Mouse (Mus musculus) heart, embryonic 14.5 days (tissue): ENCODE data around the gene Eml1. TPM values are rescaled to one million over a fixed set of nuclear protein-coding genes. Genes with fewer than 3 reads are reported as not detected.

ENCODE experiments used
- ATAC-seq: fragments of 200-750 bp; cut with Nextera tagmentation; 2 replicates; pipeline ENCODE4 v1.8.0; 2017; ENCODE audit warnings: low read depth, moderate TSS enrichment; ENCODE audit not compliant: insufficient number of reproducible peaks, insufficient read depth, low FRiP score
- H3K27ac ChIP-seq, 2 experiments: fragments of 200-500 bp in 1 of 2; fragments of 300-500 bp in 1 of 2; sonication (generic) in 1 of 2; replicated peaks in 1 of 2; 2 replicates each; pipeline ENCODE4 v1.5.1; 2012 to 2014; ENCODE audit warnings: low read depth in 2 of 2, low read length in 2 of 2, control low read depth in 1 of 2, mild to moderate bottlenecking in 1 of 2, mixed read lengths in 1 of 2; ENCODE audit not compliant: control insufficient read depth in 1 of 2, insufficient read depth in 1 of 2
- H3K27me3 ChIP-seq: fragments of 300-500 bp; sonication (generic); 2 replicates; pipeline ENCODE4 v1.6.1; 2014; ENCODE audit warnings: mild to moderate bottlenecking, low read length, control low read depth; ENCODE audit not compliant: control insufficient read depth, insufficient read depth
- H3K36me3 ChIP-seq: fragments of 300-500 bp; sonication (generic); 2 replicates; pipeline ENCODE4 v1.6.1; 2014; ENCODE audit warnings: mild to moderate bottlenecking, control low read depth, low read length, mixed read lengths; ENCODE audit not compliant: control insufficient read depth, insufficient read depth
- H3K4me1 ChIP-seq, 2 experiments: fragments of 200-500 bp in 1 of 2; fragments of 300-500 bp in 1 of 2; sonication (generic) in 1 of 2; 2 replicates each; pipeline ENCODE4 v1.6.1; 2012 to 2014; ENCODE audit warnings: low read length in 2 of 2, control low read depth in 1 of 2, mixed read lengths in 1 of 2; ENCODE audit not compliant: control insufficient read depth in 2 of 2, insufficient read depth in 2 of 2
- H3K4me2 ChIP-seq: fragments of 300-500 bp; sonication (generic); 2 replicates; pipeline ENCODE4 v1.6.1; 2014; ENCODE audit warnings: mild to moderate bottlenecking, low read length
- H3K4me3 ChIP-seq, 2 experiments: fragments of 200-500 bp in 1 of 2; fragments of 300-500 bp in 1 of 2; sonication (generic) in 1 of 2; 2 replicates each; pipeline ENCODE4 v1.5.1; 2012 to 2014; ENCODE audit warnings: low read length in 2 of 2, mild to moderate bottlenecking in 2 of 2, control low read depth in 1 of 2, low read depth in 1 of 2, moderate library complexity in 1 of 2; ENCODE audit not compliant: control insufficient read depth in 1 of 2, insufficient read depth in 1 of 2
- H3K9ac ChIP-seq: fragments of 300-500 bp; sonication (generic); 2 replicates; pipeline ENCODE4 v1.6.1; 2014; ENCODE audit warnings: mild to moderate bottlenecking, low read length
- H3K9me3 ChIP-seq: fragments of 300-500 bp; sonication (generic); 2 replicates; pipeline ENCODE4 v1.6.1; 2016; ENCODE audit warnings: low read length, control low read depth; ENCODE audit not compliant: control insufficient read depth
- WGBS: fragments of 180-500 bp; shearing (Covaris S2); extraction: QIAGEN DNeasy Blood & Tissue Kit; methylation state at CpG from one replicate; pipeline ENCODE4 v1.1.7; 2014; 5-methylcytosine and 5-hydroxymethylcytosine counted together
- polyA plus RNA-seq: library from polyadenylated mRNA; unstranded; fragments of >200 nt; fragmentation: Nextera tagmentation; extraction: Ambion mirVana; gene quantifications from 2 replicates; pipeline ENCODE4 v1.2.1, GENCODE M21; 2014

Eml1 gene
- polyA plus RNA-seq, 1 experiment from 2014 or later, result 77.2 TPM

GRCm38 (mm10) chr12:108547251-108547875, 176.6 kb downstream of the Eml1 start:
- no peak for ATAC-seq
- Histone ChIP-seq H3K4me3 (peak overlapping the region in 1 of 2 experiments; percentile 8; a peak in 1 of 4 replicates), H3K4me1 (peaks cover 11 to 24% of the 10 kb centered on the region in 2 experiments), H3K4me2 (peak overlapping the region; percentile 52), H3K27me3 (no peaks in the 10 kb centered on the region), H3K9ac (no peak overlapping the region), H3K27ac (peak overlapping the region; percentile 80 to 84), H3K9me3 (no peaks in the 10 kb centered on the region), H3K36me3 (no peaks in the 10 kb centered on the region)
- WGBS, result 45% methylated on average over 15 of the region's 15 CpGs

GRCm38 (mm10) chr12:108551731-108552130, 181.0 kb downstream of the Eml1 start:
- H3K9ac ChIP-seq, result no peak overlapping the region
- H3K4me2 ChIP-seq, result no peak overlapping the region
- H3K27me3 ChIP-seq, result no peaks in the 10 kb centered on the region
- H3K4me3 ChIP-seq, result no peak overlapping the region
- H3K27ac ChIP-seq, result no peak overlapping the region
- ATAC-seq, result no peak
- no peaks in the 10 kb centered on the region for H3K36me3 ChIP-seq
- H3K9me3 ChIP-seq, result no peaks in the 10 kb centered on the region
- peaks cover 21 to 34% of the 10 kb centered on the region in 2 experiments for H3K4me1 ChIP-seq
- 82% methylated on average over 7 of the region's 7 CpGs for WGBS

DNA sequence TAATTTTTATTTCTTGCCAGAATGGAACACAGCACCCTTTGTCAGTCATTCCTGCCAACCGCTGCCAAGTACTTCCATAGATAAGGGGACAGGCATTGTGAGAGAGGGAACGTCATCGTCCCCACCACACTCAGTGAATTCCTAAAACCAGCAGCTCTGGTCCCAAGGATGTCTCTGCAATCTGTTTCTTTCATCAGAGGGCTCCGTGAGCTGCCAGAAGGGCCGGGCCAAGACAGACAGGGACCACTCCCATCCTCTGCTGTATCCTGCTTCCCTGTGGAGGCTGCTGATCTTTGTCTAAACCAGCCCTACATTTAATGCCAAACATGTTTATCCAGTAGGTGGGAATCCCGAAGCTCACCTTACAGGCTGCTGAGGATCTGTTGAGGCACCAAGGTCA, 182.3 kb downstream of the Eml1 start:
- H3K9me3 ChIP-seq, result no peaks in the 10 kb centered on the region
- H3K27me3 ChIP-seq, result no peaks in the 10 kb centered on the region
- H3K4me1 ChIP-seq, result peaks cover 16 to 32% of the 10 kb centered on the region in 2 experiments
- 13% methylated on average over 6 of the region's 6 CpGs for WGBS
- no peak overlapping the region for H3K9ac ChIP-seq
- H3K27ac ChIP-seq, result no peak overlapping the region
- no peak overlapping the region for H3K4me3 ChIP-seq
- no peaks in the 10 kb centered on the region for H3K36me3 ChIP-seq
- ATAC-seq, result no peak
- H3K4me2 ChIP-seq, result no peak overlapping the region

DNA sequence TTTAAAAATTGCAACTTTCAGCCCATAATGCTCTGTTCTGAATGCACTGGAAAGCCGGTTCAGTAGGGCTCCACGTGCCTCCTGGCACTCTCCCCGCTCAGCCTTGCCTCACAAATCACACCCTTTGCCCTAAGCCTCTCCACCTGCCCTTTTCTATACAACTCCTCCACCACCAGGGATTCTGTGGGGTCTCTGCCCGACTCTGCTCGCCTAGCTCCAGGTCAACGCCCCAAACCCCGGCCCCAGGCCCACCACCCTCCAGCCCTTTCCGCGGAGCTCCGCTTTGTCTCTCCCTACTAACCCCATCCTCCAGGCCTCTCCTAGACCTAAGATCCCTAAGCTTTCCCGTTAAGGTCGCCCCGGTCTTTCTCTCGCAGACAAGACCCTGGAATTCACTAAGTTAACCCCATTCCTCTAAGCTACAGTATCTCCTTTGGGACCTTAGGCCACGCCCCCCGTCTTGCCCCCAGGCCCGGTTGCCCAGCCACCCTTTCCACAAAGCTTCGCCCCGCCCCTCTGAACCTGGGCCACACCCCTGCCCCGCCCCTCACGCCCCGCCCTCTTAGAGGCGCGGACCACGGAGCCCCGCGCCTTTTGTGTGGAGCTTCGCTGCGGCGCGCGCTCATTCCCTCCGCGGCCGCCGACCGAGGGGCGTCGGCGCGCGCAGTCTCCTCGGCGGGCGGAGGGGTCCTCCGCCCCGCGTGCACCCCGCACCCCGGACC, 183.5 kb downstream of the Eml1 start, which contains the start of gene Evl:
Evl (plus strand) TSS at position 601 of the 722 bp plus-strand sequence.
- Histone ChIP-seq H3K4me2 (peak within 1 kb of the TSS; percentile 84), H3K4me1 (peaks cover 18 to 32% of the 10 kb centered on the region in 2 experiments), H3K9me3 (no peaks in the 10 kb centered on the region), H3K9ac (peak within 1 kb of the TSS; percentile 95), H3K27me3 (no peaks in the 10 kb centered on the region), H3K27ac (peak within 1 kb of the TSS; percentile 39 to 75), H3K36me3 (no peaks in the 10 kb centered on the region), H3K4me3 (peak within 1 kb of the TSS; percentile 94 to 100)
- peak; percentile 92 for ATAC-seq
- 3% methylated on average over 50 of the region's 50 CpGs for WGBS

DNA sequence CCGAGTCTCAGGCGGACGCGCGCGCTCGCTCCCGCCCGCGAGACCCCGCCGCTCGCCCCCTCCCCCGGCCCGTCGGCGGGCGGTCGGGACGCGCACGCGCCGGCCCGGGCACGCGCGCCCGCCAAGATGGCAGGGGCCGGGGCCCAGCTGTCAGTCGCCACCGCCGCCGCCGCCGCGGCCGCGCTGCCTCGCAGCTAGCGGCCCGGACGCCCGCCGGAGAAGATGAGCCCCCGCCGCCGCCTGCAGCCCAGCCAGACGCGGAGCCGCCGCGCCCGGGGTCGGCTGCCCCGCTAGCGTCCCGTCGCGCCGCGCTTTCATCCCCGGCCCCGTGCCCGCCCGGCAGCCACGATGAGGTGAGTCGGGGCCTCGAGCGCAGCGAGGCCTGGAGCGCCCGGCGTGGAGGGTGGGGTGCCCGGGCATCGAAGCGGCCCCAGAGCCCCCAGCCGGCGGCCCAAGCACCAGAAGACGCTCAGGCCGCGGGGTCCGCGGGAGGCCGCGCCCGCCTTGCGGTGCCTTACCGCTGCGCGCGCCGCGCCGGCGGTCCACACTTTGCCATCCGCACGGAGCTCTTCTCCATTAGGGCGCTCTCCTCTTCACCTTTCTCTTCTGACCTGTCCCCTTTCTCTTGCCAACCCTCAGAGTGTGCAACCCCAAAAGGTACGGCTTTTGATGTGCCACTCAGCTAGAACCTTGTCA, 184.3 kb downstream of the Eml1 start:
- no peaks in the 10 kb centered on the region for H3K36me3 ChIP-seq
- peaks cover 18 to 36% of the 10 kb centered on the region in 2 experiments for H3K4me1 ChIP-seq
- no peaks in the 10 kb centered on the region for H3K27me3 ChIP-seq
- peak overlapping the region; percentile 94 to 100 for H3K4me3 ChIP-seq
- peak overlapping the region; percentile 39 to 75 for H3K27ac ChIP-seq
- peak overlapping the region; percentile 84 for H3K4me2 ChIP-seq
- H3K9ac ChIP-seq, result peak overlapping the region; percentile 95
- under 1% methylated on average over 80 of the region's 100 CpGs for WGBS
- peak; percentile 64 for ATAC-seq
- no peaks in the 10 kb centered on the region for H3K9me3 ChIP-seq

DNA sequence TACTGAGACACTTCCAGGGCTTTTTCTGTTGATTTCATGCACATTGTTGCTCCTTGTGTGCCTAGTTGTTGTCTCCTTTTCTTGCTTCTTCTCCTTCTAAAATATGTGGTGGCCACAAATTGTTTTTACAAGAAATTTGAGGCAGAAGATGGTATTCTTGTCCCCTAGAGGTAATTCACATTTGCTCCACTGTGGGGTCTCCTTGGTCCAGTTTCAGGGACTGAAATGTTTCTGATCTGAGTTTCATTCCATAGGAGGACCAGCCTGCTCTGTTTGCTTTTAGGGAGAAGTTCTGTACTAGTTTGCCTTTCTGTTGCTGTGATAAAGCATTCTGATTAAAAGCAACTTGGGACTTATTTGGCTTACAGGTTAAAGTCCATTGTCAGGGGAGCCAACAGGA, 187.4 kb downstream of the Eml1 start:
- no peak for ATAC-seq
- Histone ChIP-seq H3K27me3 (no peaks in the 10 kb centered on the region), H3K4me1 (peaks cover 10 to 30% of the 10 kb centered on the region in 2 experiments), H3K4me2 (no peak overlapping the region), H3K27ac (no peak overlapping the region), H3K36me3 (0 out of 2 replicates have a peak, but pooled peaks cover 3% of the 10 kb centered on the region), H3K9me3 (no peaks in the 10 kb centered on the region), H3K9ac (no peak overlapping the region), H3K4me3 (no peak overlapping the region)

- H3K4me1 ChIP-seq, result peaks cover 2 to 4% of the 10 kb centered on the region in 2 experiments; a peak in 1 of 4 replicates
- H3K27ac ChIP-seq, result no peak overlapping the region
- 77% methylated on average over 3 of the region's 3 CpGs for WGBS
- H3K9me3 ChIP-seq, result no peaks in the 10 kb centered on the region
- no peaks in the 10 kb centered on the region for H3K27me3 ChIP-seq
- no peak for ATAC-seq
- H3K4me3 ChIP-seq, result no peak overlapping the region
- no peak overlapping the region for H3K4me2 ChIP-seq
- H3K9ac ChIP-seq, result no peak overlapping the region
- 0 out of 2 replicates have a peak, but pooled peaks cover 3% of the 10 kb centered on the region for H3K36me3 ChIP-seq
Observed at GRCm38 (mm10) chr12:108563238-108563637, 192.5 kb downstream of the Eml1 start.
